Mouse (Mus musculus): Measurements from ENCODE around the gene Pdia5.

Pdia5 gene

DNA sequence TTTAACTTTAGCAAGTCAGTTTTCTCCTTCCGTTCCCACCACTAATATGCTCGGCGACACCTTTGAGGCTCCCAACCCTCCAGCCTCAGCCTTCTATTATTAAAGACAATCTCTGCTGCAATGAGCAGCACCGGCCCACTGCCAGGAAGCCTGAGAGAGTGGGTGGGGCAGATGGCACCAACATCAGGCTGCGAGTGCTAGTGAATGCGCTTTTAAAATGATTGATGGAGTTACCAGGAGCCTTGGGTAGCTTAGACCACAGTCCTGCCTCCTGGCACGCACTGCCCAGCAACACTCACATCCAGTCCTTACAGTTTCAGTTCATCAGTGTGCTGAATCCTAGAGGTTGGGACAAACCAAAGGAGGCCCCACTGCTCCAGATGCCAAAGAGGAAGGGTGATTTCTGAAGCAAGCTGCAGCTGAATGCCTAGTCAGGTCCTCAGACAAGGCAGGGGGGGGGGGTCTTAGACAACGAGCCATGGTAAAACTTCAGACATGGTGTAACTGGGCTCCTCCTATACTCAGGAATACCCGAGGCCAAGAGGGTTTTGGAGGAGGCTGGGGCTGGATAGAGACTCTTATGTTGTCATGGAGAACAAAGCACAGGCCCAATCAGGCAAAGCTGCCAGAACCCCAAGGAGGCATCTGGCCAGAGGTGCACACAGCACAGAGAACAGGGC is 49.2 kb downstream of the Pdia5 start:
- no peak for DNase-seq (ENCODE audit: low read depth)

DNA sequence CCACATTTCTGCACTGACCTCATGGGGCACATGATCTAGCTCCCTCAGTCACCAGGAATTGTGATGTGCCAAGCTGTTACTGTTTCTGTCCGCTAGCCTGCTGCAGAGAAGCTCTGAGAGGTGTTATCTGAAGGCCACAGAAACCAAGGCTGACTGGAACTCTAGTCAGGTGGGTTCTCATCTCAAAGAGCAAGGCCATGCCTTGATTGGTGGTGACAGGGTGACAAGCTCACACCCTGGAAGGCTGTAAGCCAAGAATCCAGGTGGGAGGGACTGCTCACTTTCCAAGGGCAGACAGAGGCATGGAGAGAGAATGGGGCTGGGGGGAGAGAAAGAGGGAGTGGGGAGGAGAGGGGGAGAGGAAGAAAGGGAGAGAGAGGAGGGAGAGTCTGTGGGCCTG is 51.6 kb downstream of the Pdia5 start:
- DNase-seq (ENCODE audit: low read depth): no peak

DNA sequence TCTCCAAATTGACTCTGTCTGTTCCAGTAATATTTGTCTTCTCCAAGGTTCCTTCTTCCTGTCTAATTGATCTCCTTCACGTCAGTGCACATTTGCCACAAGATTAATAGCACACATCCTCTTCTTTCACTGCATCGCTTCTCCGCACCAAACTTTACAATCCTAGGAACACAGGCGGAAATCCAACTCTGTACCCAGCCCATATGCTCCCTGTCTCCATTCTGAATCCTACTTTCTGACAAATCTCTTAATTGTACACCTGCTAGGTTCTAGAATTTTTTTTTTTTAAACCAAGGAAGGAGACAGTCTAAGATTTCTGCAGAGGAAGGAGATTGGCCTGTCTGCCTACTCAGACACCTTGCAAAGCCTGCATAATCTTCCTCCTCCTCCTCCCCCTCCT is 59.1 kb downstream of the Pdia5 start:
- DNase-seq (ENCODE audit: low read depth): no peak

DNA sequence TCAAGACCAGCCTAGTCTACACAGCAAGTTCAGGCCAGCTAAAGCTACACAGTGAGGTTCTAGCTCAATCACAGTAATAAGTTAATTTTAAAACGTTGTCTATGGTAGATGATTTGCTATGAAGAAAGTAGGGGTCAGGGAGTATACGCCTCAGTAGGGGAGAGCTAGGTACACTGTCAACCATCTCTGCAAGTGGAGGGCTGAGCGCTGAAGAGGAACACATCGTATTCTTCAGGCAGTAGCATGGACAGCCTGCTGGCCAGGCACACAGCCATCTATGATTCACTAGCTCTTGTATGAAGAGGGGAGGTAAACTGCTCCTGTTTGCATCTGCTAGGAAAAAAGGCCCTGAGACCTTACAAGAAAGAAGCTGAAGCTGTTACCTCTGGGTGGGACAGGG is 65.7 kb downstream of the Pdia5 start:
- peak; percentile 52 for DNase-seq (ENCODE audit: low read depth)

DNA sequence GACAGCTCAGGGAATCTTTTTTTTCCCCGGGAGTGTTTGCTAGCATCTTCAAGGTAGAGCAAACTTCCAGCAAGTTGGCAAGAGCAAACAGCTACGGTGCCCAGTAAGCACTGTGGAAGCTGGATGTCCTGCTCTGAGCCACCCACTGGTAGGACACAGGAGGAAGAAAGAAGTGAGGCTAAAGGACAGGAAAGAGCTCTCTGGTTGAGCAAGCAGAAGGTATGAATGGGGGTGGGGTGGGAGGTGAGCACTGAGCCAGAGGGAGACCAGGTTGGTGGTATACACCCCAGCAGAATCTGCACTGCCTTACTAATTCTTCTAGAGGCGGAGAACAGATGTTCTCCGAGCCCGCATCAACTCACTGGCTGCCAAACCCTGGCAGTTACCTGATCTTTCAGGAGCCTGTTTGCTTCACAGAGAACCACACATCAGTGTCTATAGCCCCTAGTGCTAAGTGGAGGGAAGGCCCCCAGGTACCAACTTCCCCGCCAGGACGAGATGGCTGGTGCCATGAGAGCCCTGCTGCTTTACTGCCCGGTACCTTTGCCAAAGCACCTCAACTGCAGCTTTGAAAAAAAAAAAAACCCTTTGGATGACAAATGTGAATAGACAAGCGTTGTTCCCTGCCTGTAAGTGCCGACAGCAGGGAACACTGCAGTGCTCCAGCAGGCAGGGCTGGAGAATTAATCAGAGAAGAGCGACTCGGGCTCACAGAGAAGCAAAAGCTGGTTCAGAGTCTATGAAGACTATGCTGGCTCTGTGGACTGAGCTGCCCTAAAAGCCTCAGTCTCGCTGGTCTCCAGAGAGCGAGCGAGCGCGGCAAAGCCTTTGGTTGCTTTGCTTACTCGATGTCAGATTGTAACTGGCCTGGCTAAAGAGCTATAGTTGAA is 67.2 kb downstream of the Pdia5 start:
- DNase-seq (ENCODE audit: low read depth): no peak

DNA sequence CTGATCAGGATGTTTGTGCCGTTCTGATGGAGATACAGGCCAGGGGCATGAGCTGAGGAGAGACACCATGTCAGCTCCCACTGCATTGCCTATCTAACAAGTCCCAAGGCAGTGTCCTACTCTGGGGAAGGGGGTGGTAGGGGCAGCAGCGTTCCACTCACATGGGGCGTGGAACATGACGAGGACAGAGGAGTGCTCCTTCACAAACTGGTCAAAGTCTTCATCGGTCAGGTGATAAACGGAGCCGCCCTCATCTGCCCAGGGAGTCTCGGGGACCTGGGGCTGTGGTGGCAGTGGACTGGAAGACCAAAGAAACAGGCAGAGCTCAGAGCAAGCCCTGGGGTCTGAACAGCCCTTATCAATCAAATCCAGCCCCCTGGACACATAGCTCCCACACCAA is 68.0 kb downstream of the Pdia5 start:
- no peak for DNase-seq (ENCODE audit: low read depth)

DNA sequence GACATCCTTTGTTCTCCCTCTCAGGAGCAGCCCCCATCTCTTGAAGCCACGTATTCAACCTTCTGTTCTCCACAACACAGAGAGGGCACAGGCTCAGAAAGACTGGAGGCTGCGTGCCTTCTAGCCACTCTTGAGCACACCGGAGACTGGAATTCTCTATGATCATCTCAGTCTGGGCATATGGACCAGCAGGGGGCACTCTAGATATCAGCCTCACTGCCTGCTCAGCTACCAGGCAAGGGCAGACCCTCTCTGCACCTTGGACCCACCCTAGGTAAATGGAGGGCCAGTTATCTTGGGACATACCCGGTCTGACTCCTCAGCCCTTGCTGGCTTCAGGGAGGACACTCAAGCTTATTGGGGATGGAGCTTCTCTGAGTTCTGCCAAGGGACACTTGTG is 68.5 kb downstream of the Pdia5 start:
- DNase-seq (ENCODE audit: low read depth): peak; percentile 44

DNA sequence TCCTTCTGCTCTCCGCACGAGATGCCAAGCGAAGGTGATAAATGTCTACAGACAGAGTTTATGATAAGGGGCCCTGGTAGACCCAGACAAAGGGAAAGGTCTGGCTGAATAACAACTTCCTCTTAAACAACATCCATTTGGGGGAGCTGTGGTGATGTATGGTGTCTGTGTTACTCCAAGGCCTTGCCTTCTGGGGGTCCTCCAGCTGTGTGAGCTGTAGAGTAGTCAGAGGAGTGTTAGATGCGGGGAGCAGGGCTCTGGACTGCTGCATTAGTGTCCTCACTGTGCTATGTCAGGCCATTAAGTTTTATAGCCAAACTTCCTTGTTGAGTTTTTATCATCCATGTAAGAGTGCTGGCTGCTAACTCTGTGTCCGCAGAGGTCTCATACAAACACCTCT is 76.1 kb downstream of the Pdia5 start:
- no peak for DNase-seq (ENCODE audit: low read depth)

DNA sequence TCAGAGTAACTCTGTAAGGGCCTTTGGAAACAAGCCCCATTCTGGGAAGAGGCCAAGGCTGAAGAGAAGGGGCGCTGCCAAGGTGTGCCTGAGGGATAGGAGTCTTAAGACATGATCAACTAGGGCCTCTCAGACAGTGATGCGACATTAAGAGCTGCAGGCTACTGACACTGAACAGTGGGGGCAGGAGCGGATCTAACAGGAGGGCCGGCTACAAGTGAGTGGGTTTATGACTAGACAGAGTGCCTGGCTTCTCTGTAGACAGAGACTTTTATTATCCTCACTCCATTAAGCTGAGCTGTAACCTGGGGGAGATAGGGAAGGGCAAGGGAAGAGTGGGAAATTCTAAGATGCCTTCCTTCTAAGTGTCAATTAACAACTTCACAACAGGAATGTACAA is 84.0 kb downstream of the Pdia5 start:
- DNase-seq (ENCODE audit: low read depth): no peak

DNA sequence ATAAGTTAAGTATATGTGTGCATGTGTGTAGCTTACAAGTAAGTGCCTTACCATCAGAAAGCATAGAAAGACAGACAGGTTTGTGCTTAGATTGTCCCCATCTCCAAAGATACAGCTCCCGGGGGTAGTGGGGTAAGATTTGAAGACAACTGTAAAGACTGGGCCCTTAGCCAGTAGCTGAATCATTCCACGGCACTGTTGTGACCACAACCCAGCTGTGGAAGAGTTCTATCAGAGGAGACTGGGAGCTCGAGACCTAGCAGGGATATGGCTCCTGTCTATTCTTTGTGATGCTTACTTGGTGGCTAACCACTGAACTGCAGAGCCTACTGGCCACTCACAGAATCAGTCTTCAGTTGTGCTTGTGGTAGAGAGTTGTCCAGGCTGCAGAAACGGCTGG is 84.5 kb downstream of the Pdia5 start:
- peak; percentile 56 for DNase-seq (ENCODE audit: low read depth)

DNA sequence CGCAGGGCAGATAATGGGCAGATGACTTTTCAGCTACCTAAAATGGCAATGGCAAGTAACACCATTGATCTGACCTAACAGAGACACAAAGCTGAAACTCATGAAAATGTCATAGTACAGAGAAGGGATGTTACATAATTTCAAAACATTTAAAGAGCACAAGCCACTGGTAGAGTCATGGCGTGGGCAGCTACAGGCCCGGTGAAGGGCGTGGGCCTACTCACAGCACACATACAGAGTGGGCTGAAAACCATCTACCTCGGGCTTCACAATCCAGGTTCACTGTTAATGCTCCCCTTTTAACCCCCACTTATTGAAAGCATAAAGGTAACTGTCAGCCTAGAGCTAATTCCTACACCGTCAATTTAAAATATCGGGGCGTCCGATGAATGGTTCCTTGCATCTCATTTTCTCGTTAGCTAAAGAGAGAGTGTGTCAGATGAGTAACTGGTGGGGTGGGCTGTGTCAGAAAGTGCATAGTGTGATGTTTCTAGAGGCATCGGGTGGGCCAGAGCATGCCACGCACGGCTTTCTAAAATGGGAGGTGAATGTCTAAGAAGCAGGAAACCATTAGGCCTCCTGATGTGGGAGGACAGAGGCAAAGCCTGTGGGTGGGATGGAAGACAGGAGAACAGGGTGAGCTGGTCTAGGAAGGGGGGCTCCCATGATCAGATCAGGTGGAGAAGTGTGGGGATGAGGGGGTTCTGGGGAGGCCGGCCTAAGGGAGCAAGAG is 85.2 kb downstream of the Pdia5 start:
- no peak for DNase-seq (ENCODE audit: low read depth)

DNA sequence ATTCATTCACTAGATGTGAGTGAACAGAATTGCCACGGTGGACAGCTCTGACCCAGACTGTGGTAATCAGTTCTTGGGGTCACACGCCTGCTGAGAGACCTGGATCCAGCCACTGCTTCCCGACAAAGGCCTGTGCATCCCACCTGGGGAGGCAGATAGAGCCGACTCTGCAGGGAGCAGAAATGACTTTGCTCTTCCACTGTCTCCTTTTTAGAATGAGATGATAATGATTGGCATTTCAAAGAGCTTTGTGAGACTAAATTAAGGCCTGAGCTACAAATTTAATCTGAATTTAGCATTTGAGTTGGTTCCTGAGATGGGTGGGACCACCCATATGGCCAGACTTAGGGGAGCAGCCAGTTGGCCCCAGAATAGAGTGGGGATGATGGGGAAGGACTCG is 85.8 kb downstream of the Pdia5 start:
- no peak for DNase-seq (ENCODE audit: low read depth)

DNA sequence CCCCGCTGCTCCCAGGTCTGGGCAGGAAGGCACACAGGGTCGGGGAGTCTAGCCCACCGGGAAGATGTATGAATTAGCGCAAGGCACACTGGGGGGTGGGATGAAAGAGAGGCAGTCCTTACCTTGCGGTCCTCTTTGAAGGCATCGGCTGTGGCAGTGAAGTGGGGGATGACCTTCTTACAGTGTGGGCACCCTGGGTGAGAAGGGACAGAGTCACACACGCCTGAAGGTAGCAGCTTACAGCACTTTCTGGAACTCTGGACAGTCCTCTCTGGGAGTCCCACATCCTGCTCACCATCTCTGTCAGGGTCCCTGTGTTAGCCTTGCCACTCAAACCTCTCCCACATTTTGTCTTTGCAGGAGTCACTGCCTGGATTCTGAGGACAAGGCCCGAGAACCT is 86.8 kb downstream of the Pdia5 start:
- DNase-seq (ENCODE audit: low read depth): no peak

DNA sequence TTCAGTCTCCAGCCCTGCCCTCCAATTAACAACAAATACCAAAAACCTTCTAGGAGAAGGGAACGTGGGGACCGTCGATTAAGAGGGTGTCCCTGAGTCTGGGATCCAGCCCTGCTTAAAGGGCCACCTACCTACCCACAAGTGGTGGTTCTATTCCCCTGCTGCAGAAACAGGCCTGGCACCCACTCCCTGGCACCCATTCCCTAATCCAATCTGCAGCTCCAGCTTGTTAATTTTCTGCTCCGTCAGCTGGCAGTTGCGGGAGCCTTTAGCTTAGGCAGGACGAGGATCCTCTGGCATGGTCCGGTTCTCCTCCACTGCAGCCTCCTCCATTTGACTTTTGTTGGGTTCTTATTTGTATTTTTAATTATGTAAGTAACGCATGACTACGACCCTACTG is 87.3 kb downstream of the Pdia5 start:
- DNase-seq (ENCODE audit: low read depth): no peak

DNA sequence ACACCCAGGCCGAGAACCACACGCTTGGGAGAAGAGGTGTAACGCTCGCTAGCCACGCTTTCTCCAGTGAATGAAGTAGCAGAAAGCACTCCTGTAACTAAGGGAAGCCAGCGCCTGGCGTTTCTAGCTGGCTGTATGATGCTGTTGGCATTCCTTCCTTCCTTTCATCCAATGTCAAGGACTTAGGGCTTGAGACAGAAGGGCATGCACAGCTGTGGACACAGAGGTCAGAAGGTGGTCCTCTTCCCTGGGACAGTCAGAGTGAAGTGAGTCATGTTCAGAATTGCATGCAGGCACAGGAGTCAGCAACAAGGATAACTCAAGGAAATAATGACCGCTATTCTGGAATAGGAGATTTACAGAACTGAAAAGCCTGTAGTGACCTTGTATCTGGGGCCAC is 97.9 kb downstream of the Pdia5 start:
- no peak for DNase-seq (ENCODE audit: low read depth)

DNA sequence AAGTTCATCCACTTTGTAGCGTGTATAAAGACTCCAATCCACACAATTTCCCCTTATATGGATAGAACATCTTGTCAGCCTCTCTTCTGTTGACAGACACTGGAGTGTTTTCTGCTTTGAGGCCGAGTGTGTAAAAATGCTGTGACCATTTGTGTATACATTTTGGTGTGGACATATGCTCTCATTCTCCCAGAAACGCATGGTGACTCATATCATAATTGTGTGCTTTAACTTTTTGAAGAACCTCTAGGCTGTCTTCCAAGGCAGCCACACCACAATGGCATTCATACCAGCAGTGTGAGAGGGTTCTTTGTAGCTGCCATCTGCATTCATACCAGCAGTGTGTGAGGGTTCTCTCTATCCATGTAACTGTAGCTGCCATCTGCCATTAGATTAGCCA is 105.0 kb downstream of the Pdia5 start:
- DNase-seq (ENCODE audit: low read depth): peak; percentile 71

DNA sequence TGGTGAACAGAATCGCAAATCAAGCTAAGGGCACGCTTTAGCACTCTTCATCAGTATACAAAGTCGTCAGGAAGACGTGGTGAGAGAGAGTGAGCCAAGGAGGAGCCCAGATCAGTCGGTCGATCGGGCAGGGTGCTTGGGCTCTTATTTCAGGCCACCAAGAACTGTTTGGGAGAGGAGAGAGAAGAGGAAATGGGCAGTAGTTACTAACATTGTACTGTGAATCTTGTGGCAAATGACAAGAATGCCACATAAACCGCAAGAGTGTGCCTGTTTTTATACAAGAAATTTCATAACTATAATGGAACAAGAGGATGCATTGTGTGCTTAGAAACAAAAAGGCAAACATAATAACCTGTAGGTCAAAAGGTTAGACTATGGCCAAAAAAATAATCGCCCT is 110.6 kb downstream of the Pdia5 start:
- DNase-seq (ENCODE audit: low read depth): no peak

DNA sequence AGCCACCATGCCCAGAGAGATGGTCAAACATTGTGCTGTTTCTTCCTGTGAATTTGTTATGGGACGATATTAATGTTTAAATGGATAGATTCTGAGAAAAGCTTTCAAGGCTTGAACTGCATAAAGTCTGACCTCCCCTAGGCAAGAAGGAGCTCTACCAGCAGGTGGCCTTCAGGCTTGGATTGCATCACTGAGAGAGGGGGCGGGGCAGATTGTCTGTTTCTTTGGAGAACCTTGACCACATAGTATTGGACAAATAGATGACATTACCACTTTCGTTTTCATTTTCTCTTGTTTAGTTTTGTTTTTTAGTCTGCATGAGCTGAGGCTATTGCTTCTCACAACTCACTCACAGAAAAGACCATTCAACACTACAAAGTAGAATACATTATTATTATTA is 111.3 kb downstream of the Pdia5 start:
- peak; percentile 30 for DNase-seq (ENCODE audit: low read depth)

DNA sequence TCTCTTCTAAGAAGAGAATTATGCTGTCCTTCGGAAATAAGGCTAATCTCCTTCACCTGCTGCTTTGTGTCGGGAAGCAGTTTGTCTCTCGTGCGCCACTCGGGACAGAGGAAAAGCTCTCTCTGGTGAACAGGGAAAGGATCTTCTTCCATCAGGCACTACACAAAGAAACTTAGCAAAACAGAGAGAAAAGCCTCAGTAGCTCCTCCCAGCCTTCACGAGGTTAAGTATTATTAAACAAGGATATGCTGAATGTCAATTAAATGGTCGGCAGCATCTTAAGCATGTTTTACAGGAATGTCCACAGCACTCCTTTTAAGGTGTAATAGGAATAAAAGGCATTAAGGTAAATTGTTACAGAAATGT is 126.6 kb downstream of the Pdia5 start:
- DNase-seq (ENCODE audit: low read depth): no peak

DNA sequence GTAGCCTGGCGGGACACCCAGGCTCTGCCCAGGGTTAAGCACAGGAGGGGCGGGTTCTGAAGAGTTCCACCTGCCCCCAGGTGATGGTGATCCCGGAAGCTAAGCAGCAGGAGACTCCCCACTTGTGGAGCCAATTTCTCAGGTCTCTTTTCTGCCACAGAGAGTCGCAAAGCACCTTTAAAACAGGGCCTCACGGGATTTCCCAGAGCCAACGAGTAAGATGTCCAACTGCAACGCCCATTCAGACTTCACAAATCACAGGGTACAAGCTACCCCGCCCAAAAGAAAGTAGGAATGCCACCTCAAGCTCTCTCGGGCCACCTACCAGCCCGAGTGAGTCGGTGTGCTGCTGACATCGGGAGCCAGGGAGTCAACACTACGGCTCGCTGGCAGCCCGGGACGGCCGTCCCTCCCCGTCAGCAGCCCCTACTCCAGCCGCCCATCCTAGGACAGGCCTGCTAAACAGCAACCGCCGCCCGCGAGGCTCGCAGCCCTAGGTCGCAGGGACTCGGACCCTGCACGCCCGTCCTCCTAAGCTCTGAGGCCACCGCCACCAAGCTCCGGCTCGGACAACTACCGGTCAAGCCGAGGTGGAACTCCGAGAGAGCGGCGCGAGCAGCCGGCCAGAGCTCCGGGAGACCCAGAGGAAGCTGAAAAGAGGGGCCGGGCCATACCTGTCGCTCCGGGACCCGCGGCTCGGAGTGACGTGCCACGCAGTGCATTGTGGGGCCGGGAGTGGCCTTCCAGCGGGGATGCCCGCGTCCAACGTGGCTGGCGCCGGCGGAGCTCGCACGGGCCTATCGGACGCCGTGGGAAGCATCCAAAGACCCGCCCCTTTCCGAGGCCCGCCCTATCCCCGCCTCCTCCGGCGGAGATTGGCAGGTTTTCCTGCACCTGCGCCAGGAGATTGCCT is 127.3 kb downstream of the Pdia5 start, which contains the start of gene Sec22a:
Gene Sec22a (minus strand): TSS at position 769 of the 913 bp plus-strand sequence.
- peak; percentile 95 for DNase-seq (ENCODE audit: low read depth)

DNA sequence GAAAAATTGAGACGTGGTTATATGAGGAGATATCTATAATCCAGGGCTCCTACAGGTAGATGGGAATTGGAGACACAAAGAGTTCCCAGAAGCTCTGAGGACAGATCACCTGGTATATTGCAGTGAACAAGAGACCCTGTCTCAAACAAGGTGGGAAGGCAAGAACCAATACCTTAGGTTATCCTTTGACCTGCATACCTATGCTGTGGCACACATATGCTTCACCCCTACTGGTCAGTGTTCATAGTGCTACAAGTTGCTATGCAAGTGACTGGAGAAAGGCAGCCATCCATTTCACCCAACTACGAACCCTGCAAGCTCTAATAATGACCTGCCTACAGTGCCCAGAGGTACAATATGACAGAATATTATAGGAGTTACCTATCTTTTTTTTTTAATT is 128.5 kb downstream of the Pdia5 start:
- no peak for DNase-seq (ENCODE audit: low read depth)

DNA sequence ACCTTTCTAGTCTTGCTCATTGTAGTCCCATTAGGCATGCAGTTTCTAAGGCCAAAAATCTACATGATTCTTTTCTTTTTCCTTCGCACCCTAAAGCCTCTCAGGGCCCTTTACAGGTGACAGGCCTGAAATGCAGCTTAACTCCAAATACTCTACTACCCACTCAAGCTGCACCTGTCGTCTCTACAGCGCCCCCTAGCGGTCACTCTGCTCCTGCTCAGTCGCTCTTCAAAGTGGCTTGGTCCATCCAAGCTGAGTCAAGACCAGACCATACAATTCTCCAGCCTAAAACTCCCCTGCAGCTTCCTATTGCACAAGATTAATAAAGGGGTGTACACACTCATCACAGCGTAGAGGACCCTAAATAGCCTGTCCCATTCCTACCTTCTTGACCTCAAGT is 130.1 kb downstream of the Pdia5 start:
- peak; percentile 65 for DNase-seq (ENCODE audit: low read depth)
